Mouse (Mus musculus): ENCODE measurements around the gene Tesc.

Gene Tesc

GRCm38 (mm10) chr5:118105536-118105935, 78.0 kb downstream of the Tesc start:
- in situ Hi-C loops (cut with MseI, MboI), result no loop called here

DNA sequence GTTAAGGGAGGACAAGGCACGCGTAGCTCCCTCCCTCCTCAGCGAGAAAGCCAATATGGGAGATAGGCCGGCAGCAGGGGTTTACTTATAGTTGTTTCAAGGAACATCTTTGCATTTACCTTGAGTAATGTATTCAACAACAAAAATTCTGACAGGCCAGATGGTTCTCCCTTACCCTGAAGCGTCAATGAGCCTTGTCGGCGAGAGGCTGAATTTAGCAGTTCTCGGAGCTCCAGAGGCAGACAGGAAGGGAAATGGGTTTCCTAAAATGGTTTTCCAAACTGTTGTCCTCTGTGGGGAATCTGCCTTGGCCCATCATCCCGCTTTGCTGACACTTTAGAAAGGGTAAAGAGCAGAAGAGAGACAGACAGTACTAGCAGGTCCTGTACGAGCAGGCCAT, 79.1 kb downstream of the Tesc start:
- in situ Hi-C loops (cut with MseI, MboI), result no loop called here

DNA sequence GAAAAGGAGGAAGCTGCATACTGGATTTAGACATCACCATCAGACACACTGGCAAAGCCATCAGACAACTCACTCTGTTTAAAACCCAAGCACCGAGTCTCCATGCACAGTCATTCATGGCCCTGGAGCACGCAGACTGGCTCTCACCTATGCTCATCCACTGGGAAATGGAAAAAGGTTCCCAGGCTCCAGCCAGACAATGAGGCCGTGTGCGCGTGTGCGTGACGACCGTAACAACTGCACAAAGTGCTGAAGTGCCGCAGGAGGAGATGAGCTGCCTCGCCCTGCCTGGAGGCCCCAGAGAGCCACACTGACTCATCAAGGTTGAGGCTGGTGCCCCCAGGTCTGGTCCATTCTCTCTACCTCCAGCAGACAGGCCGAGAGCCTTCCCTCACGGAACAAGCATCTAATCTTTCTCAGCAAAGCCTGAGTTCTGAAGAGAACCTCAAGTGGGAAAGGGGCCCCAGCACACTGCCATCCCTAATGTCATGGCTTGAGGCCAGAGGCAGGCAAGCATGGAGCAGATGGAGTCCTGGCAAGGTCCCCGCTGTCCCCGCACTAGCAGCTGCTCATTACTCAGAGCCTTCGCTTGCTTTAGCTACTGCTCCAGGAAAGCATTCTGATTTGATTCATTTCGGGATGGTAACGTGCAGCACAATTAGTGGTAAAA, 80.7 kb downstream of the Tesc start:
- in situ Hi-C loops (cut with MseI, MboI), result no loop called here

- in situ Hi-C loops (cut with MseI, MboI), result no loop called here
Measured at GRCm38 (mm10) chr5:118108794-118109440, 81.4 kb downstream of the Tesc start.
